Mouse (Mus musculus) ES-CJ7 (cell line): ENCODE results near the gene Adrm1.

Experiments used
- DNase-seq: peaks from one replicate; pipeline ENCODE4 v3.0.0; 2011; ENCODE audit warnings: low read depth, low spot score

The Adrm1 gene

DNA sequence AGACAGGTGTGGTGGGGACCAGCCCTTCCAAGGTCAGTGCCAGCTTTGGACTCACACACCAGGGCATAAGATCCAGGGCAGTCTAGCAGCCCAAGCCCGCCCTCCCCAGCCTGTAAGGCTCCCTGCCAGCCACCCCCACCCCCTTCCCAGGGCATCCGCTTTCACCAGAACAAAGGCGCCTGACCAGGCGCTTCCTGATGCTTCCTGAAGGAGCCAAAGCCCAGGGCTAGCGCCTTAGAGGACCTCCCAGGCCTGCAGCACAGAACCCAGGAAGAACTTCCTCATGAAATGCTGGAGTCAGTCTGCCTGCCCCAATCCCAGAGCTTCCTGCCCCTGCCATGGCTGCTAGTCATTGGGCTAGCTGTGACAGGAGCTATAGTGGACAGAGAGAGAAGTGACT lies 47.4 kb downstream of the Adrm1 start:
- no peak for DNase-seq

DNA sequence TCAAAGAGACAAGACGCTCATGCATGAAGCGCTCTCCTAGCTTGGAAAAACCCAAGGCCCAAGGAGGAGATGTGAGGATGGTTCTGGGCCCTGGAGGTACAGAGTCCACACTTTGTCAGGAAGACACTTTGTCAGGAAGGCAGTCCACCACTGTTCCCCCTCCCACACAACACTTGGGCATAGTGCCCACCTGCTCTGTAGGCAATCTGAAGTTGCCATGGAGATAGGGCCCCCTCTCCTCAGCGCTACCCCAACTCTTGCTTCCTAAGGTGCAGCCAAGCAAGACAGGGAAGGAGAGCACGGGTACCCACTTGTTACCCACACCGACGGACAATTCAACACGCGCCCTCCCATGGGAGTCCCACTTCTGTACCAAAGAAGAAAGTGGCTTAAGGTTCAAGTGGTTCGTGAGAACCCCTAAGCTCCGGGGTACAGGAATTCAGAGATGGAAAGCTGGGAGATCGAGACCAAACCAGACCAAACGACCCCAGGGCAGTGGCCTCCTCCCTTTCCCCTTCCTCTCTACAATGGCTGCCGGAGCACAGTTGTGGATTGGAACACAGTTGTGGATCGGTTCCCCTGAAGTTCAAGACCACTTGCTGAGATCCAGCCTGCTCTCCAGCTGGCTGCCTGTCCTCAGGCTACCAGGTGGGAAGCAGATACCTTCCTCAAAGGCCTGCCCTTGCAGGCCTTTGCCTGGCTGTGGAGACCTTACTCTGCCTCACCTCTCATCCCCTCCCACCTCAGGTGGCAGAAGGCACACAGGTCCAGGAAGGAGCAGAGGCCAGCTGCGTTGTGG lies 48.1 kb downstream of the Adrm1 start:
- DNase-seq = no peak

DNA sequence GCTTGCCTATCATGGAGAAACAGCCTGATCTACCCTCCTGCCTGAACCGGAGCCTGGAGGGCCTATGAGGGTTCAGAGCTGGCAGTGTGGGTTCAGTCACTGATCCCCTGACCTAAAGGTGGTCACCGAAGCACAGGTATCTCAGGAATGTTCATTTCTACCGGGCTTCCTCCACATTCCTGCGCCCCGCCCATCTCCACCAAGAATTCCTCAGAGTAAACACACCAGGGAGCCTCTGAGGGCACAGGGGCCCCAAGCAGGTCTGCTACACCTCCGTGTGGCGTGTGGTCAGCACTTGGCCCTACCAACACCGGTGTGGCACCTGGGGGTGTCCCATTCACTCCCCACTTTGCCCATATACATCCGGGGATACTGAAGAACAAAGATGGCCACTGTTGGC lies 48.9 kb downstream of the Adrm1 start:
- DNase-seq = peak; percentile 85

DNA sequence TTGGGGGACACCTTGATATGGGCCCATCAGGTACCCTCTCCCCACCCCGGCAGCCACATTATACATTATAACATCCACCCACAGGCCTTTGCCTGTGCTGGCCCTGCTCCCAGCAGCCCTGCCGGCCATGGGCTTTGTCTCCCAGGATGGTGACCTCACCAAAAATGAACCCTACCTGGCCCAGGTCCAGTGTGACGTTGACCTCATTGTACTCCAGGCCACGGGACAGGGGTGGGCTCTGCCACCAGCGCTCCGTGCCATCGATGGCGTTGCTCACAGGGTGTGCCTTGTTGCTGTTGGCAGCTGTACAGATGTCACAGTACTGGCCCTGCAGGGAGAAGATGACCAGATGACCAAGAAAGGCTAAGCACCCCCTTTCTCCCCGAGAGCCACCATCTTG lies 49.8 kb downstream of the Adrm1 start:
- no peak for DNase-seq

- peak; percentile 92 for DNase-seq
These were observed 51.0 kb downstream of the Adrm1 start for GRCm38 (mm10) chr2:180222250-180222649.

- peak; percentile 55 for DNase-seq
These were observed 53.4 kb downstream of the Adrm1 start for GRCm38 (mm10) chr2:180224647-180225043.

GRCm38 (mm10) chr2:180225044-180225761 lies 53.9 kb downstream of the Adrm1 start:
- DNase-seq = no peak
